Mouse (Mus musculus): ENCODE measurements around the gene Hist1h4m. TPM values are rescaled to one million over a fixed set of nuclear protein-coding genes. Genes with fewer than 3 reads are reported as not detected.
"Not testable (repeated sequence)": the region's sequence is repeated elsewhere in the genome, so short reads cannot be mapped to it uniquely, and the experiment has no call there.

Hist1h4m gene
- polyA plus RNA-seq, 2 experiments, result not detected

- H3K4me3 ChIP-seq (replicated peaks; ENCODE audit: low read length), result no peak overlapping the region
- no peak overlapping the region for H3K9ac ChIP-seq (ENCODE audit: low read depth, low read length, severe bottlenecking)
- H3K27ac ChIP-seq (replicated peaks; ENCODE audit: low read depth, low read length), result no peak overlapping the region
- WGBS, result 88% methylated on average over 3 of the region's 3 CpGs
- ATAC-seq (ENCODE audit: low FRiP score, low read depth) (no peak), DNase-seq (ENCODE audit: low spot score) (no peak)
- H3K27me3 ChIP-seq (ENCODE audit: control insufficient read depth, insufficient read depth, low read length), result no peaks in the 10 kb centered on the region
- H3K36me3 ChIP-seq (ENCODE audit: control insufficient read depth, insufficient read depth, low read length), result no peaks in the 10 kb centered on the region
- no peaks in the 10 kb centered on the region for H3K9me3 ChIP-seq (ENCODE audit: control insufficient read depth, low read length)
- no peaks in the 10 kb centered on the region for H3K4me1 ChIP-seq (ENCODE audit: control insufficient read depth, insufficient read depth, low read length)
- TF ChIP-seq POLR2A (IDR thresholded peaks at IDR 0.05; ENCODE audit: borderline replicate concordance, extremely low read depth, insufficient read depth, insufficient read length), result no peak
- no peak overlapping the region for H3K4me2 ChIP-seq (replicated peaks; ENCODE audit: low read depth, low read length, severe bottlenecking)
Measured at GRCm38 (mm10) chr13:21828511-21828910, 17.0 kb downstream of the Hist1h4m start.

- no peaks in the 10 kb centered on the region for H3K36me3 ChIP-seq (ENCODE audit: control insufficient read depth, insufficient read depth, low read length)
- no peaks in the 10 kb centered on the region for H3K4me1 ChIP-seq (ENCODE audit: control insufficient read depth, insufficient read depth, low read length)
- TF ChIP-seq POLR2A (IDR thresholded peaks at IDR 0.05; ENCODE audit: borderline replicate concordance, extremely low read depth, insufficient read depth, insufficient read length), result no peak
- H3K4me3 ChIP-seq (replicated peaks; ENCODE audit: low read length), result no peak overlapping the region
- DNase-seq (ENCODE audit: low spot score) (no peak), ATAC-seq (ENCODE audit: low FRiP score, low read depth) (no peak)
- no peaks in the 10 kb centered on the region for H3K9me3 ChIP-seq (ENCODE audit: control insufficient read depth, low read length)
- no peak overlapping the region for H3K4me2 ChIP-seq (replicated peaks; ENCODE audit: low read depth, low read length, severe bottlenecking)
- no peak overlapping the region for H3K27ac ChIP-seq (replicated peaks; ENCODE audit: low read depth, low read length)
- H3K9ac ChIP-seq (ENCODE audit: low read depth, low read length, severe bottlenecking), result no peak overlapping the region
- 84% methylated on average over 10 of the region's 10 CpGs for WGBS
- no peaks in the 10 kb centered on the region for H3K27me3 ChIP-seq (ENCODE audit: control insufficient read depth, insufficient read depth, low read length)
Measured at GRCm38 (mm10) chr13:21830344-21830743, 18.8 kb downstream of the Hist1h4m start.

DNA sequence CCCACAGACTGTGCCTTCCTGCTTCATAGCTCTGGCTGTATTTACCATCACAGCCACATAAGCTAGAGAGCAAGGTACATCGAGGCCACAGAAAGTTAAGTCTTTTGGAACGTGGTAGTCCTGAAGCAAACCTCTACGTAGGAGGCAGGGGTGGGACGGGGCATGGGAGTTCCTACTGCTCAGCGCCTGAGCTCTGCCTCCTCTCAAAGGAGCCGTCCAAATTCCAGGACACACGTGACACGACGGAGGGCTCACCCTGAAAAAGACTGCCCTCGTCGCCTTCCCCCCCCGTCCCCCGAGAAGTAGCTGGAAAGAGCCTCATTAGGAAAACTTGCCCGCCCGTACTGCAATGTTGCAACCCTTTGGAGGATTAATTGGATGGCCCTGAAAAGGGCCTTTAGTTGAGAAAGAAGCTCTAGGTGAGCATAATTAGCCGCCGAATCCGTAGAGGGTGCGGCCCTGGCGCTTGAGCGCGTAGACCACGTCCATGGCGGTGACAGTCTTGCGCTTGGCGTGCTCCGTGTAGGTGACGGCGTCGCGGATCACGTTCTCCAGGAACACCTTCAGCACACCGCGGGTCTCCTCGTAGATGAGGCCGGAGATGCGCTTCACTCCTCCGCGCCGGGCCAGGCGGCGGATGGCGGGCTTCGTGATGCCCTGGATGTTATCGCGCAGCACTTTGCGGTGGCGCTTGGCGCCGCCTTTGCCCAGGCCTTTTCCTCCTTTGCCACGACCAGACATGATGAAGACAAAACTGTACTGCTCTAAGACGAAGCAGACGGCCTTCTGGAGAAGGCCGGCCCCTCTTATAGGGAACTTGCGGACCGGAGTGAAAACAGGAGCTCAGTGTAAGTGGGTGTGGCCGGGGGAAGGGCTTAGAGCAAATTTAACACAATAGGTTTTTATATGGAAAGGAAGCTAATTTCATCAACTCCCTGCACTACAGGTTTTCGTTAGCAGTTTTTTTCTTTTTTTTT lies 20.2 kb downstream of the Hist1h4m start, which contains the start of gene Hist1h4n:
Hist1h4n (minus strand) TSS at position 779 of the 977 bp plus-strand sequence.
- Histone ChIP-seq H3K4me3 (replicated peaks; ENCODE audit: low read length) (peak within 1 kb of the TSS; percentile 18), H3K4me2 (replicated peaks; ENCODE audit: low read depth, low read length, severe bottlenecking) (peak within 1 kb of the TSS; percentile 26; the same call in 1 of the 2 replicates)
- H3K27me3 ChIP-seq (ENCODE audit: control insufficient read depth, insufficient read depth, low read length); H3K9me3 ChIP-seq (ENCODE audit: control insufficient read depth, low read length); H3K4me1 ChIP-seq (ENCODE audit: control insufficient read depth, insufficient read depth, low read length); H3K27ac ChIP-seq (replicated peaks; ENCODE audit: low read depth, low read length); DNase-seq (ENCODE audit: low spot score); H3K9ac ChIP-seq (ENCODE audit: low read depth, low read length, severe bottlenecking); H3K36me3 ChIP-seq (ENCODE audit: control insufficient read depth, insufficient read depth, low read length): not testable (repeated sequence)
- WGBS, result 0% methylated on average over 9 of the region's 58 CpGs
- ATAC-seq (ENCODE audit: low FRiP score, low read depth), result peak; percentile 82

GRCm38 (mm10) chr13:21833461-21833860 lies 21.9 kb downstream of the Hist1h4m start, which contains the start of the genes Hist1h2ap and Hist1h2br:
Hist1h2ap (minus strand) TSS chr13:21833507.
Hist1h2br (plus strand) TSS chr13:21833743.
- not testable (repeated sequence) for H3K36me3 ChIP-seq (ENCODE audit: control insufficient read depth, insufficient read depth, low read length); H3K4me1 ChIP-seq (ENCODE audit: control insufficient read depth, insufficient read depth, low read length); H3K27ac ChIP-seq (replicated peaks; ENCODE audit: low read depth, low read length); DNase-seq (ENCODE audit: low spot score); H3K4me3 ChIP-seq (replicated peaks; ENCODE audit: low read length); H3K4me2 ChIP-seq (replicated peaks; ENCODE audit: low read depth, low read length, severe bottlenecking); H3K9ac ChIP-seq (ENCODE audit: low read depth, low read length, severe bottlenecking); H3K9me3 ChIP-seq (ENCODE audit: control insufficient read depth, low read length); H3K27me3 ChIP-seq (ENCODE audit: control insufficient read depth, insufficient read depth, low read length)
- no CpG with 5 or more reads among the region's 24 CpGs for WGBS
- peak; percentile 91 for ATAC-seq (ENCODE audit: low FRiP score, low read depth)

DNA sequence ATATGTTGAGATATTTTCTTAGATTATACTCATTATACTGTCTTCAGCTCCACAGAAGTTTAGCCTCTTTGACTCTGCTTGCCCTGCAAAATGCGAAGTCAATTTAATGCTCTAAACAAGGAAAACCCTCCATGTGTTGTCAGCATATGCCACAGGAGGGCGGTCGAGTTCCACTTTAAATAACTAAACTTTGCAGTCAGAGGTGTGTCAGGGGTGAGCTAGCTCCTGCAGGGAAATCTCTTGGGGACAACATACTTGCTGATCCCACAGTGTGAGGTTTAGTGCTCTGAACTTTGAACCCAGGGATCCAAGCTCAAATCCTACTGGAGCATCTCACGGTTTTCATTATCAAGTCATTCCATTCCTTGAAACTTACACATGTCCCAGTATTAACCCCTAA lies 29.0 kb downstream of the Hist1h4m start:
- WGBS, result no CpG with 5 or more reads among the region's 4 CpGs
- not testable (repeated sequence) for H3K27ac ChIP-seq (replicated peaks; ENCODE audit: low read depth, low read length); H3K9me3 ChIP-seq (ENCODE audit: control insufficient read depth, low read length); H3K36me3 ChIP-seq (ENCODE audit: control insufficient read depth, insufficient read depth, low read length); H3K9ac ChIP-seq (ENCODE audit: low read depth, low read length, severe bottlenecking); H3K27me3 ChIP-seq (ENCODE audit: control insufficient read depth, insufficient read depth, low read length); H3K4me1 ChIP-seq (ENCODE audit: control insufficient read depth, insufficient read depth, low read length); H3K4me2 ChIP-seq (replicated peaks; ENCODE audit: low read depth, low read length, severe bottlenecking); DNase-seq (ENCODE audit: low spot score); H3K4me3 ChIP-seq (replicated peaks; ENCODE audit: low read length)
- ATAC-seq (ENCODE audit: low FRiP score, low read depth), result peak; percentile 78

- DNase-seq (ENCODE audit: low spot score); H3K9ac ChIP-seq (ENCODE audit: low read depth, low read length, severe bottlenecking); H3K4me2 ChIP-seq (replicated peaks; ENCODE audit: low read depth, low read length, severe bottlenecking); H3K27ac ChIP-seq (replicated peaks; ENCODE audit: low read depth, low read length); H3K9me3 ChIP-seq (ENCODE audit: control insufficient read depth, low read length); H3K4me1 ChIP-seq (ENCODE audit: control insufficient read depth, insufficient read depth, low read length); H3K27me3 ChIP-seq (ENCODE audit: control insufficient read depth, insufficient read depth, low read length); H3K36me3 ChIP-seq (ENCODE audit: control insufficient read depth, insufficient read depth, low read length); H3K4me3 ChIP-seq (replicated peaks; ENCODE audit: low read length); ATAC-seq (ENCODE audit: low FRiP score, low read depth): not testable (repeated sequence)
Measured at GRCm38 (mm10) chr13:21846356-21846755, 34.8 kb downstream of the Hist1h4m start.
